Mouse (Mus musculus): Measurements from ENCODE around the gene Vsir.

DNA sequence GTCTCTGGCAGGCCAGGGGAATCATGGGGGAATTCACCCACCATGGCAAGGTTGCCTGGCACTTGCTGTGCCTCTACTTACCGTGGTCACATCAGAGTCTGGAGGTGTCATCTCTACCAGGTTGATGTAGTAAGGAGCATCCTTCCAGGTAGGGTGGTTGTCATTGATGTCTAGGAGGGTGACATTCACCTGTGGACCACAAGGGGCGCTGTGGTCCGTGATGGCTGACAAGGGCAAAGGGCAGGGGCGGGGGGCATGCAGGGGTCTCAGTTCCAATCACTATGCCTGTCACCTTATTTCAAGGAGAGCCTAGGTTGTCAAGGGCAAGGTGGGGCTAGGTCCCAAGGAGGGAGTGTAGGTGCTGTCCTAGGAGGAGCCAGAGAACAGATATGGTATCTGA, 73.0 kb downstream of the Vsir start:
- TF ChIP-seq CTCF (IDR thresholded peaks at IDR 0.05; ENCODE audit: borderline replicate concordance, insufficient read depth, low read depth, low read length) (peak; percentile 54; the same call in 1 of the 2 replicates), POLR2A (IDR thresholded peaks at IDR 0.05; ENCODE audit: borderline replicate concordance, insufficient read depth, low read length) (no peak)
